Mouse (Mus musculus) forebrain, embryonic 10.5 days (tissue): Measurements from ENCODE around the gene Paf1. TPM values are rescaled to one million over a fixed set of nuclear protein-coding genes. Genes with fewer than 3 reads are reported as not detected.
"Not testable (repeated sequence)": the region's sequence is repeated elsewhere in the genome, so short reads cannot be mapped to it uniquely, and the experiment has no call there.

ENCODE experiments used
- DNase-seq: peaks from one replicate; pipeline ENCODE4 v3.0.0-alpha.2; 2017; ENCODE audit warnings: low spot score; ENCODE audit errors: extremely low spot score
- H3K27ac ChIP-seq: fragments of 300-500 bp; sonication (generic); 2 replicates; pipeline ENCODE4 v1.5.1; 2016; ENCODE audit warnings: mild to moderate bottlenecking
- H3K27me3 ChIP-seq: fragments of 300-500 bp; sonication (generic); 2 replicates; pipeline ENCODE4 v1.6.1; 2016; ENCODE audit warnings: mild to moderate bottlenecking; ENCODE audit not compliant: poor library complexity, severe bottlenecking
- H3K36me3 ChIP-seq: fragments of 300-500 bp; sonication (generic); replicated peaks from 2 replicates; pipeline ENCODE4 v1.6.1; 2016; ENCODE audit warnings: mild to moderate bottlenecking, moderate library complexity
- H3K4me1 ChIP-seq: fragments of 300-500 bp; sonication (generic); 2 replicates; pipeline ENCODE4 v1.6.1; 2016
- H3K4me3 ChIP-seq: fragments of 300-500 bp; sonication (generic); 2 replicates; pipeline ENCODE4 v1.5.1; 2016; ENCODE audit warnings: mild to moderate bottlenecking, moderate library complexity
- H3K9me3 ChIP-seq: fragments of 300-500 bp; sonication (generic); 2 replicates; pipeline ENCODE4 v1.6.1; 2016; ENCODE audit warnings: mild to moderate bottlenecking, moderate library complexity
- WGBS: fragments of 180-500 bp; shearing (Covaris S2); methylation state at CpG from one replicate; pipeline ENCODE4 v1.1.7; 2016; 5-methylcytosine and 5-hydroxymethylcytosine counted together
- polyA plus RNA-seq: library from polyadenylated mRNA; unstranded; fragments of >200 nt; fragmentation: Nextera tagmentation; extraction: Ambion mirVana; gene quantifications from 2 replicates; pipeline ENCODE4 v1.2.1, GENCODE M21; 2016

Gene Paf1
- polyA plus RNA-seq, 1 experiment from 2014 or later = 82.3 TPM

- peak; percentile 68 for DNase-seq
- Histone ChIP-seq H3K9me3 (no peaks in the 10 kb centered on the region), H3K4me1 (peaks cover 72% of the 10 kb centered on the region), H3K27ac (peak overlapping the region; percentile 89), H3K4me3 (peak overlapping the region; percentile 45), H3K27me3 (peaks cover 14% of the 10 kb centered on the region), H3K36me3 (peaks cover 29% of the 10 kb centered on the region)
- WGBS = 6% methylated on average over 20 of the region's 20 CpGs
Measured at GRCm38 (mm10) chr7:28381938-28382337, 10.8 kb upstream of the Paf1 start.

- Histone ChIP-seq H3K4me3 (peak overlapping the region; percentile 45), H3K27ac (peak overlapping the region; percentile 89), H3K9me3 (no peaks in the 10 kb centered on the region), H3K4me1 (peaks cover 67% of the 10 kb centered on the region), H3K27me3 (peaks cover 11% of the 10 kb centered on the region), H3K36me3 (peaks cover 33% of the 10 kb centered on the region)
- DNase-seq = no peak
- 81% methylated on average over 9 of the region's 12 CpGs for WGBS
Measured at GRCm38 (mm10) chr7:28382347-28382951, 10.3 kb upstream of the Paf1 start.

GRCm38 (mm10) chr7:28382981-28383396, 9.8 kb upstream of the Paf1 start:
- Histone ChIP-seq H3K4me1 (peaks cover 61% of the 10 kb centered on the region), H3K4me3 (no peak overlapping the region), H3K36me3 (peaks cover 33% of the 10 kb centered on the region), H3K9me3 (no peaks in the 10 kb centered on the region), H3K27me3 (peaks cover 5% of the 10 kb centered on the region), H3K27ac (peak overlapping the region; percentile 89)
- 77% methylated on average over 11 of the region's 11 CpGs for WGBS
- no peak for DNase-seq

GRCm38 (mm10) chr7:28383606-28384005, 9.1 kb upstream of the Paf1 start:
- H3K27ac ChIP-seq = peak overlapping the region; percentile 89; the same call in 1 of the 2 replicates

GRCm38 (mm10) chr7:28384162-28384561, 8.6 kb upstream of the Paf1 start:
- no peak overlapping the region for H3K27ac ChIP-seq
- DNase-seq = no peak
- 83% methylated on average over 6 of the region's 6 CpGs for WGBS

More at GRCm38 (mm10) chr7:28383606-28384005, 9.1 kb upstream of the Paf1 start:
- peaks cover 55% of the 10 kb centered on the region for H3K4me1 ChIP-seq
- no peak for DNase-seq
- no peak overlapping the region for H3K4me3 ChIP-seq
- H3K9me3 ChIP-seq = no peaks in the 10 kb centered on the region
- H3K27me3 ChIP-seq = no peaks in the 10 kb centered on the region
- 87% methylated on average over 4 of the region's 4 CpGs for WGBS
- H3K36me3 ChIP-seq = peaks cover 36% of the 10 kb centered on the region

GRCm38 (mm10) chr7:28385196-28385595, 7.6 kb upstream of the Paf1 start:
- peaks cover 52% of the 10 kb centered on the region for H3K36me3 ChIP-seq
- no peak for DNase-seq
- no peak overlapping the region for H3K27ac ChIP-seq
- H3K27me3 ChIP-seq = no peaks in the 10 kb centered on the region
- H3K4me3 ChIP-seq = no peak overlapping the region
- no peaks in the 10 kb centered on the region for H3K9me3 ChIP-seq
- H3K4me1 ChIP-seq = peaks cover 39% of the 10 kb centered on the region
- WGBS = 90% methylated on average over 9 of the region's 9 CpGs

More at GRCm38 (mm10) chr7:28384162-28384561, 8.6 kb upstream of the Paf1 start:
- peaks cover 42% of the 10 kb centered on the region for H3K36me3 ChIP-seq
- no peak overlapping the region for H3K4me3 ChIP-seq
- no peaks in the 10 kb centered on the region for H3K27me3 ChIP-seq
- peaks cover 49% of the 10 kb centered on the region for H3K4me1 ChIP-seq
- H3K9me3 ChIP-seq = no peaks in the 10 kb centered on the region

GRCm38 (mm10) chr7:28386007-28386406, 6.7 kb upstream of the Paf1 start:
- Histone ChIP-seq H3K27me3 (no peaks in the 10 kb centered on the region), H3K4me1 (peaks cover 34% of the 10 kb centered on the region), H3K4me3 (peak overlapping the region; percentile 12; the same call in 1 of the 2 replicates), H3K9me3 (no peaks in the 10 kb centered on the region), H3K36me3 (peaks cover 60% of the 10 kb centered on the region), H3K27ac (peak overlapping the region; percentile 48; the same call in 1 of the 2 replicates)
- 90% methylated on average over 7 of the region's 7 CpGs for WGBS
- DNase-seq = no peak

- 38% methylated on average over 4 of the region's 4 CpGs for WGBS
- Histone ChIP-seq H3K27me3 (no peaks in the 10 kb centered on the region), H3K4me3 (peak overlapping the region; percentile 12; the same call in 1 of the 2 replicates), H3K9me3 (no peaks in the 10 kb centered on the region), H3K27ac (peak overlapping the region; percentile 48; the same call in 1 of the 2 replicates), H3K4me1 (peaks cover 34% of the 10 kb centered on the region), H3K36me3 (peaks cover 60% of the 10 kb centered on the region)
- DNase-seq = peak; percentile 84
Measured at GRCm38 (mm10) chr7:28386462-28386861, 6.3 kb upstream of the Paf1 start.

- not testable (repeated sequence) for H3K9me3 ChIP-seq, H3K4me3 ChIP-seq, H3K27ac ChIP-seq, DNase-seq, H3K27me3 ChIP-seq
- 85% methylated on average over 6 of the region's 6 CpGs for WGBS
- peaks cover 60% of the 10 kb centered on the region for H3K36me3 ChIP-seq
- peaks cover 34% of the 10 kb centered on the region for H3K4me1 ChIP-seq
Measured at GRCm38 (mm10) chr7:28386877-28387276, 5.9 kb upstream of the Paf1 start.

GRCm38 (mm10) chr7:28387384-28387783, 5.4 kb upstream of the Paf1 start:
- not testable (repeated sequence) for H3K4me3 ChIP-seq, H3K27me3 ChIP-seq, DNase-seq, H3K27ac ChIP-seq, H3K9me3 ChIP-seq
- H3K4me1 ChIP-seq = peaks cover 30% of the 10 kb centered on the region
- 91% methylated on average over 7 of the region's 7 CpGs for WGBS
- H3K36me3 ChIP-seq = peaks cover 60% of the 10 kb centered on the region

GRCm38 (mm10) chr7:28390331-28390730, 2.4 kb upstream of the Paf1 start:
- WGBS = 89% methylated on average over 3 of the region's 3 CpGs
- Histone ChIP-seq H3K27ac (no peak overlapping the region), H3K9me3 (no peaks in the 10 kb centered on the region), H3K27me3 (no peaks in the 10 kb centered on the region), H3K36me3 (peaks cover 66% of the 10 kb centered on the region), H3K4me3 (0 out of 2 replicates have a peak overlapping the region, but pooled peaks have one; percentile 6), H3K4me1 (peaks cover 28% of the 10 kb centered on the region)
- no peak for DNase-seq

- Histone ChIP-seq H3K9me3 (no peaks in the 10 kb centered on the region), H3K27me3 (no peaks in the 10 kb centered on the region), H3K4me3 (peak overlapping the region; percentile 98), H3K4me1 (peaks cover 22% of the 10 kb centered on the region), H3K27ac (peak overlapping the region; percentile 87), H3K36me3 (peaks cover 67% of the 10 kb centered on the region)
- 4% methylated on average over 22 of the region's 22 CpGs for WGBS
- no peak for DNase-seq
Measured at GRCm38 (mm10) chr7:28393272-28393951, 661 bp downstream of the Paf1 start.

- 98% methylated on average over 4 of the region's 4 CpGs for WGBS
- no peaks in the 10 kb centered on the region for H3K27me3 ChIP-seq
- no peak overlapping the region for H3K27ac ChIP-seq
- H3K36me3 ChIP-seq = peaks cover 67% of the 10 kb centered on the region
- peaks cover 22% of the 10 kb centered on the region for H3K4me1 ChIP-seq
- no peak for DNase-seq
- H3K4me3 ChIP-seq = no peak overlapping the region
- H3K9me3 ChIP-seq = no peaks in the 10 kb centered on the region
Measured at GRCm38 (mm10) chr7:28395425-28395824, 2.7 kb downstream of the Paf1 start.
